Mouse (Mus musculus) spleen, adult 12 weeks (tissue): ENCODE data around the gene Krtap4-7.
"Not testable (repeated sequence)": the region's sequence is repeated elsewhere in the genome, so short reads cannot be mapped to it uniquely, and the experiment has no call there.

Source experiments
- DNase-seq: peaks from one replicate; pipeline ENCODE4 v3.0.0; 2022; ENCODE audit warnings: low spot score

The Krtap4-7 gene

DNA sequence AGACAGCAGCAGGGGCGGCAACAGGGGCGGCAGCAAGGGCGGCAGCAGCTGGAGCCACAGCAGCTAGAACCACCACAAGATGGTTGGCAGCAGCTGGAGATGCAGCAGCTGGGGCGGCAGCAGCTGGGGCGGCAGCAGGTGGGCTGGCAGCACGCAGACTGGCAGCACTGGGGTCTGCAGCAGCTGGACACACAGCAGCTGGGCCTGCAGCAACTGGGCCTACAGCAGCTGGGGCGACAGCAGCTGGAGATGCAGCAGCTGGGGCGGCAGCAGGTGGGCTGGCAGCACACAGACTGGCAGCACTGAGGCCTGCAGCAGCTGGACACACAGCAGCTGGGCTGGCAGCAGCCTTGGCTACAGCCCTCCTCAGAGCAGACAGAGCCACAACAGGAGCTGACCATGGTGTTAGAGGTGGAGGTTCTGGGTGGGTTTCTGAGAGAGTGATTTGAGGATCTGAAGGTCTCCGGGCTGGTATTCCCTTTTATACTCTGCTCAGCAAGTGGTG, at the start of gene Krtap4-7:
TSS of gene Krtap4-7 (minus strand) at position 455 of the 505 bp plus-strand sequence.
- not testable (repeated sequence) for DNase-seq

DNA sequence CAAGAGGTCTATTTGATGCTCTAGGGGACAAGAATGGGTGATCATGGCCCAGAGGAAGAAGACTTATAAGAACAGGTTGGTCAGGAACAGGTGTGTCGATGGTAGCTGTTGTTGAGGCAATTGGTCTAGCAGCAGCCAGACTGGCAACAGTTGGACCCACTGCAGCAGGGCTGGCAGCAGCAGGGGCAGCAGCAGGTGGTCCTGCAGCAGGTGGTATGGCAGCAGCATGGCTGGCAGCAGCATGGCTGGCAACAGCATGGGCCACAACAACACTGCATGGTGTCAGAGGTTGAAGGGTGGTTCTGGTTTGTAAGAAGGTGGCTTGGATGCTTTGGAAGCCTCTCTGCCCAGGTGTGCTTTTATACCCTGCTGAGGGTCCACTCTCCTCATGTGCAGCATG, 46.6 kb upstream of the Krtap4-7 start, which contains the start of gene Gm14190:
TSS of gene Gm14190 (minus strand) at position 278 of the 400 bp plus-strand sequence.
- DNase-seq, result no peak

DNA sequence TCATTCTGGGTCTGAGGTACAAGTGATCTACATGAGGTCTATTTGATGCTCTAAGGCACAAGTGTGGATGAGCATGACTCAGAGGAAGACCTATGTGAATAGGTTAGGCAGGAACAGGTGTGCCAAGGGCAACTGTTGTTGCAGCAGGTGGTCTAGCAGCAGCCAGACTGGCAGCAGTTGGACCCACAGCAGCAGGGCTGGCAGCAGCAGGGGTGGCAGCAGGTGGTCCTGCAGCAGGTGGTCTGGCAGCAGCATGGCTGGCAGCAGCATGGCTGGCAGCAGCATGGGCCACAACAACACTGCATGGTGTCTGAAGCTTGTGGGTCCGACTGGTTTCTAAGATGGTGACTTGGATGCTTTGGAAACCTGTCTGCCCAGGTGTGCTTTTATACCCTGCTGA, 41.3 kb upstream of the Krtap4-7 start:
- not testable (repeated sequence) for DNase-seq

DNA sequence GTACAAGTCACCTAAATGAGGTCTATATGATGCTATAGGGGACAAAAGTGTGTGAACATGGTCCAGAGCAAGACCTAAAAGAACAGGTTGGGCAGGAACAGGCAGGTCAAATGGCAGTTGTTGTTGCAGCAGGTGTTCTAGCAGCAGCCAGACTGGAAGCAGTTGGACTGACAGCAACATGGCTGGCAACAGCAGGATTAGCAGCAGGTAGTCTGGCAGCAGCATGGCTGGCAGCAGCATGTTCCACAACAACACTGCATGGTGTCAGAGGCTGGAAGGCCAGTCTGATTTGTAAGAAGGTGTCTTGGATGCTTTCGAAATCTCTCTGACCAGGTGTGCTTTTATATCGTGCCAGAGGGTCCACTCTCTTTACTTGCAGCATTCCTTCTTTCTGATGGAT, 39.6 kb upstream of the Krtap4-7 start:
- DNase-seq, result no peak

DNA sequence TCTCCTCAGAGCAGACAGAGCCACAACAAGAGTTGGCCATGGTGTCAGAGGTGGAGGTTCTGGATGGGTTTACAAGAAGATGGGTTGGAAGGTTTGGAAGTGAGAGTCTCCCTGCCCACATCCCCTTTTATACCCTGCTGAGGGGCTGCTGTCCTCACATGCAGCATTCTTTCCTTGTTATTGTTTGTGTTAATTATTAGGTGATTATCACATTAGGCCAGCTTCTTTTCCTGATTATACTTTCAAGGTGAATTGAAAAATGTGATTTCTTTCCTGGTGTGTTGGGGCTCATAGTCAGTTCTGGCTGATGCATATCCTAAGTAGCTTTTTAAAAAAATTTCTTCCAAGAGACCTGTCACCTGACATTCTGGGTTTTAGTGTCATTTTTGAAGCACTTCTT, 22.0 kb upstream of the Krtap4-7 start, which contains the start of gene Krtap4-6:
TSS of gene Krtap4-6 (minus strand) at position 101 of the 400 bp plus-strand sequence.
- DNase-seq, result no peak

DNA sequence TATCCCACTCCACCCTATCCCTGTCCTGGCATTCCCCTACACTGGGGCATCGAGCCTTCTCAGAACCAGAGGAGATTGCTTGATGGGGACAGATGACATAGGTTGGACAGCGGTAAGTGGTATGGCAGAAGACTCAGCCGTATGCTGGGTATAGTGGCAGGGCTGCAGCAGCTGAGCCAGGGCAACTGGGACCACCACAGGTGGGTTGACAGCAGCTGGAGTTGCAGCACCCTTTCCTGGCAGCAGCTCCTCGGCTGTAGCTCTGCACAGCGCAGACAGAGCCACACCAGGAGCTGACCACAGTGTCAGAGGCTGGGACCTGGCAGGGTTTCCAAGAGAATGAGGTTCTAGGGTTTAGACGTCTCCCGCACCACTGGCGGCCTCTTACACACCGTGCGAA, 18.9 kb upstream of the Krtap4-7 start:
- no peak for DNase-seq

DNA sequence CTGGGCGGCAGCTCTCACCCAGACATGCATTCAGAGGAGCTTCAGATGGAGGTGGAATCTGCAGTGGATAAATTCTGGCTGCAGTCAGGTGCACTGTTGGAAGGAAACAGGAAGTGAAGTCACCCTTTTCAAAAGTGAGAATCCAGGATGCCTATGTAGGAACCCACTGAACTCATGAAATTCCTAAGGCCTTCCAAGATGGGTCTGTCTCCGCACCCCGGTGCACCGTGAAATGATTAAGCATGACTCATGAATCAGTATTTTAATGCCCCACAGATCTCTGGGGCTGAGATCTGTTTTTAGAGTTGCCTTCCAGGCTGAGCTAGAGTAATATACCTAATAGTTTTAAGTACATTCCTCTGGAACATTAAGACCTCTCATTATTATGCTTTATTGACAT, 15.4 kb upstream of the Krtap4-7 start:
- DNase-seq, result no peak

DNA sequence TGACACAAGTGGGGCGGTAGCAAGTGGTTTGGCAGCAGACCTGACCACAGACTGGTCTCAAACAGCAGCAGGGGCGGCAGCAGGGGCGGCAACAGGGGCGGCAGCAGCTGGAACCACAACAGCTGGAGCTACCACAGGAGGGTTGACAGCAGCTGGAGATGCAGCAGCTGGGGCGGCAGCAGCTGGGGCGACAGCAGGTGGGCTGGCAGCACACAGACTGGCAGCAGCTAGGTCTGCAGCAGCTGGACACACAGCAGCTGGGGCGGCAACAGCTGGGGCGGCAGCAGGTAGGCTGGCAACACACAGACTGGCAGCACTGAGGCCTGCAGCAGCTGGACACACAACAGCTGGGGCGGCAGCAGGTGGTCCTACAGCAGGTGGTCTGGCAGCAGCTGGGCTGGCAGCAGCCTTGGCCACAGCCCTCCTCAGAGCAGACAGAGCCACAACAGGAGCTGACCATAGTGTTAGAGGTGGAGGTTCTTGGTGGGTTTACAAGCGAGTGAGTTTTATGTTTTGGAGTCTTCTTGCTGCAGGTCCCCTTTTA, 14.7 kb upstream of the Krtap4-7 start, which contains the start of gene Gm11563:
TSS of gene Gm11563 (minus strand) at position 494 of the 544 bp plus-strand sequence.
- DNase-seq, result not testable (repeated sequence)

DNA sequence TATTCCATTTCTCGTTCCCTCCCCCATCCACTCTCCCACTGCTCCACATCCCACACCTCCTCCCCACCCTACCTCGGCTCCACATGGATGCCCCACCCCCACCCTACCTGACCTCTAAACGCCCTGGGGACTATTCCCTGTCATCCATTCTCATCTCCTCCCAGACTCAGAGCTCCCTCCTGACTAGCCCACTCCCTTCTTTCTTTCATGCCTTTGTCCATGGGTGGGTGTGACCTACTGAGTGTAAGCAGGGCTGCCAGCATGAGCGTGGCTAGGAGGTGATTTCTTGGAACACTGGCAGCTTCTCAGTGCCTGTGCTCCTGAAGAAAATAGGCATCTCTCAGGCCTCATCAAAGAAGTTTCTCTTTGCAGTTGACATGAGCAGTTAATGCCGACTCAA, 13.2 kb upstream of the Krtap4-7 start:
- DNase-seq, result no peak

DNA sequence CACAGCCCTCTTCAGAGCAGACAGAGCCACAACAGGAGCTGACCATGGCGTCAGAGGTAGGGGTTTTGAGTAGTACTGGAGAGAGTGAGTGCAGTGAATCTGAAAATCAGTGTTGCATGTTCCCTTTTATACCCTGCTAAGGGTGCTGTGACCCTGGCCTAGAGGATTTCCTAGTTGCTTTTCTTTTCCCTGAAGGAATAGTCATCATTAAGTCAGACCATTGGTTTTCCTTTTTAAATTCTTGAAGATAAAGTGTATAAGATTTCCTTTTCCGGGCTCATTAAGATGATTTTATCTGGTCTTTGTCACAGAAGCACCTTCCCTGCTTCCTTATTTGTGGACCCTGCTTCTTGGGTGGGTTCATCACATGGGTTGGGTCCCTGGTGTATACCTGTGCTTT, 6.2 kb upstream of the Krtap4-7 start, which contains the start of gene Gm11555:
TSS of gene Gm11555 (minus strand) at position 101 of the 400 bp plus-strand sequence.
- DNase-seq, result no peak

DNA sequence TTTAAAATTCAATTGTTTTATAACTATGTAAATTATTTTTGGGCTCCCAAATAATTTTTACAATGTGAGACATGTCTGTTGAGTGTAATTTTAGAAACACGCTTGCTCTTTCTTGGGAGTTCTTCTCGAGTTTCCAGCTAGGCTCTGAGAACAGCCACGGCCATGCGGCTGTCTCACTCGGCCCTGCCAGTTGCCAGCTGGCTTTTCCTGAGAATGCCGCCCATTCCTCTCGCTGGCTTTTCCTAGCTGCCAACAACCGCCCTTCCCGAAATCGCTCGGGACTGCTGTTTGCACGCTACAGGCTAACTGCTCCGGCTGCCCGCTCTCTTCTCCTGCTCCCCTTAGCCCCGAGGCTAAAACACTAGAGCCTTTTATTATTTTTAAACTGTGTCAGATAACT, 2.6 kb upstream of the Krtap4-7 start:
- no peak for DNase-seq

DNA sequence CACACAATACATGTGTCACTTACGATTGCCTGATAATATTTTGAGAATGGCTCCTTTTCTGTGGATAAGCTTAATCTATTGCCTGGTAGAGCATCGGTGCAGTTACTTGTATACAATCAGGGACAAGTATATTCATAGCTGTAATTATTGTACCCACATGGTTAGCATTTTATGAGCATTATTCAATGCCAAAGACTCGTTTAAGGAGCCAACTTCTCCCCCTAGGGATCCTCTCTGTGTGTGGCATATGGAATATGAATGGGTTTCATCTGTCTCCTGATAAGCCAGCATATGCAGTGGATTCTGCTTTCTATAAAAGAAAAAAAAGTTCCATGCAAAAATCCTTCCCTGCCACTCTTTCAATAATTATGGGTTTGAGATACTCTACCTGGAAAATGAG, 462 bp upstream of the Krtap4-7 start:
- DNase-seq, result no peak

DNA sequence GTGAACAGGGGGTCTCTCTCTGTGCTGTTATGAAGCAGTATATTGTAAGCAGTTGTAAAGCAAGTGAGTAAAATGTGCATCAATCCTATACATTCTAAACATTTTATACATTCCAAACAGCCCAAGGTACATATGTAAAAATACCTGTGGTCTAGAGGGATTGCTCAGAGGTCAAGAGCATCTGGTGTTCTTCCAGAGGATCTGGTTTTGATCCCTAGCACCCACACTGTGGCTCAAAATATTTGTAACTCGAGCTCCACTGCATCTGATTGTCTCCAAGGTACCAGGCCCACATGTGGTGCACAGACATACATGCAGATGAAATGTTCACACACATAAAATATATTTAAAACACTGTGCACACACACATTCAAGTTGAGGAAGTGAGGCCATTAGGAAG, 3.0 kb downstream of the Krtap4-7 start:
- DNase-seq, result no peak

DNA sequence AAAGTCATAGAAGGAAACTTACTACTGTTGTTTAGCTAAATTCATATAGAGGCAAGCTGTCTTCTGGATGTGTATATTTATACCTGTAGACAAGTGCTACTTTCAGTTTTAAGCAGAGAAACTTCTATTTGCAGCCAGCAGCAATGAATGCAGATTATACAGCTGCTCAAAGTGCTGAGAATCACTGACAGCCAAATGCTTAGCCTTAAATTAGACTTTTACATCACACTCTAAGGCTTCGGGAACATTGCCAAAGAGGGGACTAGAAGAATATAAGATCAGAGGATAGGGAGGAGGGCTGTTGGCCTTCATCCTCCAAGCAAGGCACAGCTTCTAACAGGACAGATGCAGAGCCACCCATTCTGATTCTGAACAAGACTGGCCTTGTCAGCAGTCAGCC, 6.8 kb downstream of the Krtap4-7 start:
- no peak for DNase-seq

DNA sequence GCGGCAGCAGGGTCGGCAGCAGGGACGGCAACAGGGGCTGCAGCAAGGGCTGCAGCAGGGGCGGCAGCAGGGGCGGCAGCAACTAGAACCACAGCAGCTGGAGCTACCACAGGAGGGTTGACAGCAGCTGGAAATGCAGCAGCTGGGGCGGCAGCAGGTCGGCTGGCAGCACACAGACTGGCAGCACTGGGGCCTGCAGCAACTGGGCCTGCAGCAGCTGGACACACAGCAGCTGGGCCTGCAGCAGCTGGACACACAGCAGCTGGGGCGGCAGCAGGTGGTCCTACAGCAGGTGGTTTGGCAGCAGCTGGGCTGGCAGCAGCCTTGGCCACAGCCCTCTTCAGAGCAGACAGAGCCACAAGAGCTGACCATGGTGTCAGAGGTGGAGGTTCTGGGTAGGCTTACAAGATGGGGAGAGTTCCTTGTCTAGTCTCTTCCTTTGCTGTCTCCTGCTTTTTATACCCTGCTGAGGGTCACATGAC, 9.2 kb downstream of the Krtap4-7 start, which contains the start of gene Krtap4-2:
TSS of gene Krtap4-2 (minus strand) at position 432 of the 482 bp plus-strand sequence.
- DNase-seq, result no peak

DNA sequence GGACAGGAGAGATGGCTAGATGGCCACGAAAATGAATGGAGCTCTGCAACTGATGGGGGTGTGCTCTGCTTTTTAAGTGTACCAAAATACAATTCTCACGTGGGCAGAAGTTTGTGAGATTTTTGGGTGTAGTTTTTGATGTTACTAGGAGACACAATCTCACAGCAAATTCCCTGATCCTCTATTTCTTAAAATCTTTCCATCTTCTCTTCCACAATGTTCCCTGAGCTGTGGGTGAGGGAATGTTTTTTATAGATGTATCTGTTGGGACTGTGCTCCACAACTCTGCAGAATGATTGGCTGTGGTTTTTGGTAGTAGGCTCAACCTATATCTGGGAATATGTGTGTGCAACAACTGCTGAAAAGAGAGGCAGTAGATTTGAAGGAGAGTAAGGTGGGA, 10.6 kb downstream of the Krtap4-7 start:
- no peak for DNase-seq

DNA sequence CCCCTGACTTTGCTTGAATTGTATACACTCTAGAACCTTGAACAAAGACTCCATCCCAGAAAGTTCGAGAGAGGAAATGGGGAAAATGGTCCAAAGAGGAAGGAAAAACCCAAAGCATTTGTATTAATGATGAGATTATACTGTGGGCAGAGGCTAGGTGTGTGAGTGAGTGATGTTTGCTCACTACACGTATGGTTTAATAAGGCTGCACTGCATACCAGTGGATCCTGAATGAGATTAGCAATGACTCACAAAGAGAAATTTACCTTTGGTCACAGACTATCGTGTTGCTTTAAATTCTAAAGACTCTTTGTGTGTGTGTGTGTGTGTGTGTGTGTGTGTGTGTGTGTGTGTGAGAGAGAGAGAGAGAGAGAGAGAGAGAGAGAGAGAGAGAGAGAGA, 13.0 kb downstream of the Krtap4-7 start:
- DNase-seq, result no peak

DNA sequence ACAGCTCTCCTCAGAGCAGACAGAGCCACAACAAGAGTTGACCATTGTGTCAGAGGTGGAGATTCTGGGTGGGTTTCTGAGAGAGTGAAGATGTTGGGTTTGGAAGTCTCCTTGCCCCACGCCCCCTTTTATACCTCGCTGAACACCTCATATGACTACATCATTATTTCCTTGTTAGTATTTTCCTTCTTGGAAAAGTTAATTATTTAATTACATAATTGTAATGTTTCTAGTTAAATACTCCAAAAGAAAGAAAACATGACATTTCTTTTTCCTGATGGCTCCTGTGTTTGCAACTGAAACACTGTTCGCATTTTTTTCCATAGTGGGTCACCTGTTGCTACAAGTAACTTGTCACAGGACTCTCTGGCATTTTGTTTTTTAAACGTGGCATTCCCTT, 15.8 kb downstream of the Krtap4-7 start, which contains the start of gene Krtap4-1:
TSS of gene Krtap4-1 (minus strand) at position 101 of the 400 bp plus-strand sequence.
- no peak for DNase-seq

DNA sequence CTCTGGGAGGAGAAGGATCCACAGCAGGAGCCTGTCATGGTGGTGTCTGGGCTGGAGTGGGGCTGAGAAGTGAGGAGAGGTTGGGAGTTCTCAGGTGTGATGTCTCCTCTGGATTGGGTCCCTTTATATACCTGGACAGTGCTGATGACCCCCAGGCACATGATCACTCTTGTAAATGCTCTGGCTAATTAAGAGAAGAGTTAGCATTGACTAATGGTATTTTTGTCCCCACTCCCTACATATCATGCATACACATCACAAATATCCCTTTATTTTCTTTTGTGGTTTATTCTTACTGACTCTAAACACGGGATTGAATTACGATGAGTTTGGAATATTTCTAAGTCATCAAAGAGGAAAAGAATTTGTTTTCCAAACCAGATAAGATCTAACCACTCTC, 23.6 kb downstream of the Krtap4-7 start, which contains the start of gene Gm11562:
TSS of gene Gm11562 (minus strand) at position 101 of the 400 bp plus-strand sequence.
- DNase-seq, result no peak

DNA sequence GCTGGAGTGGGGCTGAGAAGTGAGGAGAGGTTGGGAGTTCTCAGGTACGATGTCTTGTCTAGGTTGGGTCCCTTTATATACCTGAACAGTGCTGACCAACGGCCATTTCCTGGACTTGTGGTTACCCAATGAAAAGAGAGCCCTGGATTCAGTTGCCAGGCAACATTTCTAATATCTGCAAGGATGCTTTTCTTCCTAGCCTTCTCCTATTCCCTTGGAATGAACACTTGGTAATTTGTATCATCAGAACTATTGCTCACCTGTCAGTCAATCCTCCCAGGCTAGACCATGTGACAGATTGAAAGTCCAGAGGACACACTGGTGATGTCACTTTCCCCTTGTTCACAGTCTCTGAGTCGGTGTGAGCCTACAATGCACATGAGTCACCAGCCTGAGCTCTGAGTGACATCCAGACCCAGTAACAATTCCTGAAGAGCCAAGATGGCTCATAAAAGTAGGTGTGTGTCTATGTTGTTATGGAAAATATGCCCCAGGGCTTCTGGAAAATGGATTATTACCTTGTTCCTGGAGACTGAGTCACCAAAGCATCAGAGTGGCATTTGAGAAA, 29.0 kb downstream of the Krtap4-7 start, which contains the start of gene Krtap2-4:
TSS of gene Krtap2-4 (minus strand) at position 51 of the 568 bp plus-strand sequence.
- no peak for DNase-seq

DNA sequence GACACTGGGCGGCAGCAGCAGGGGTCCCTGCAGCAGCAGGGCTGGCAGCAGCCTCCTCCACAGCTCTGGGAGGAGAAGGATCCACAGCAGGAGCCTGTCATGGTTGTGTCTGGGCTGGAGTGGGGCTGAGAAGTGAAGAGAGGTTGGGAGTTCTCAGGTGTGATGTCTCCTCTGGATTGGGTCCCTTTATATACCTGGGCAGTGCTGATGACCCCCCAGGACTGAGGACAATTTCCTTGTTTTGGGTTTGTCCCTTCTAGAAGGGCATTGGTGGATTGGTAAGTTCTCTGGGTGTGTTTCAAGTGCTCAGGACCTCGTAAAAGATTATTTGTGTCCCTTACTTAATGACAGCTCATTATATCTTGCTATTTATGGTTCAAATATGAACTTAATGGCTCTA, 33.8 kb downstream of the Krtap4-7 start, which contains the start of gene Gm11937:
TSS of gene Gm11937 (minus strand) at position 101 of the 400 bp plus-strand sequence.
- DNase-seq, result not testable (repeated sequence)

DNA sequence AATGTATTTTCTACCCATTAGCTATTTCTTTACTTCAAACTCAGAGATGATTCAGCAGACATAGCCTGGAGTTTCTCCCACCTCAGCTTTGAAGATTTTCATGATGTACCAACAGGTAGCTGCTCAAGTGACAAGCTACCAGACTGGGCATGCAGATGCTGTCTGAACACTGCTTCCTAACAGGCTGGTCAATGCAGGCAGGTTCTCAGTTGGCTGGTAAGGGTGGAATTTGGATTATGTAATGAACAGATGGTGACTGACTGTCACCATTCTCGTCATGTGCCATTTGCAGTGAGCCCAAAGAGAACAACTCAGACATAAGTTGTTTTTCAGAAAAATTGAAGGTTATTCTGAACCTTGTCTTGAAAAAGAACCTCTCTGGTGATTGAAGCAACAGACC, 34.8 kb downstream of the Krtap4-7 start:
- DNase-seq, result no peak

DNA sequence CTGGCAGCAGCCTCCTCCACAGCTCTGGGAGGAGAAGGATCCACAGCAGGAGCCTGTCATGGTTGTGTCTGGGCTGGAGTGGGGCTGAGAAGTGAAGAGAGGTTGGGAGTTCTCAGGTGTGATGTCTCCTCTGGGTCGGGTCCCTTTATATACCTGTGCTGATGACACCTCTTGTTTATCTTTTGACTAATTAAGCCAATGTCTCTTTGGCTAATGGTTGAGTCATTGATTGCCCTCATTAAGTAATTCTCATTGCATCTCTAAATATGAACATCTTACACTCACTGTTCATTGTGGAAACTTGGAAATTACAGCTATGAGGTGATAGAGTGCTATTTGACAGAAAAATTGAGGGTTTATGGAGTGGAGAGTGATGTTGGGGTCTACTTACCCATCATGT, 40.7 kb downstream of the Krtap4-7 start, which contains the start of gene Gm11938:
TSS of gene Gm11938 (minus strand) at position 101 of the 400 bp plus-strand sequence.
- DNase-seq, result not testable (repeated sequence)
